Mouse (Mus musculus) liver, adult 2 months (tissue): ENCODE data around the gene Krt20.

ENCODE experiments used
- CTCF ChIP-seq: fragments of 200-500 bp; IDR thresholded peaks from 2 replicates; pipeline ENCODE4 v1.5.1; 2011; ENCODE audit warnings: low read depth, low read length, control low read depth
- POLR2A ChIP-seq: fragments of 200-500 bp; IDR thresholded peaks from 2 replicates; pipeline ENCODE4 v1.6.1; 2011; ENCODE audit warnings: low read length, control low read depth; ENCODE audit not compliant: insufficient read depth; ENCODE audit errors: extremely low read depth

GRCm38 (mm10) chr11:99471946-99472345, 34.0 kb upstream of the Krt20 start:
- no peak for TF ChIP-seq CTCF
- no peak for TF ChIP-seq POLR2A
